Mouse (Mus musculus) adrenal gland, postnatal 4 days (tissue): ENCODE measurements around the gene Ubtf. TPM values are rescaled to one million over a fixed set of nuclear protein-coding genes. Genes with fewer than 3 reads are reported as not detected.

ENCODE experiments used
- DNase-seq, 2 experiments: peaks; one replicate each; pipeline ENCODE4 v3.0.0; 2021 to 2022; ENCODE audit warnings: low spot score in 2 of 2, mixed read lengths in 2 of 2
- total RNA-seq, 2 experiments: library from RNA; stranded (reverse); gene quantifications; 2 replicates each; pipeline ENCODE4 v1.2.3; 2021

Ubtf gene
- total RNA-seq, 2 experiments from 2014 or later = 136 to 152 TPM

DNA sequence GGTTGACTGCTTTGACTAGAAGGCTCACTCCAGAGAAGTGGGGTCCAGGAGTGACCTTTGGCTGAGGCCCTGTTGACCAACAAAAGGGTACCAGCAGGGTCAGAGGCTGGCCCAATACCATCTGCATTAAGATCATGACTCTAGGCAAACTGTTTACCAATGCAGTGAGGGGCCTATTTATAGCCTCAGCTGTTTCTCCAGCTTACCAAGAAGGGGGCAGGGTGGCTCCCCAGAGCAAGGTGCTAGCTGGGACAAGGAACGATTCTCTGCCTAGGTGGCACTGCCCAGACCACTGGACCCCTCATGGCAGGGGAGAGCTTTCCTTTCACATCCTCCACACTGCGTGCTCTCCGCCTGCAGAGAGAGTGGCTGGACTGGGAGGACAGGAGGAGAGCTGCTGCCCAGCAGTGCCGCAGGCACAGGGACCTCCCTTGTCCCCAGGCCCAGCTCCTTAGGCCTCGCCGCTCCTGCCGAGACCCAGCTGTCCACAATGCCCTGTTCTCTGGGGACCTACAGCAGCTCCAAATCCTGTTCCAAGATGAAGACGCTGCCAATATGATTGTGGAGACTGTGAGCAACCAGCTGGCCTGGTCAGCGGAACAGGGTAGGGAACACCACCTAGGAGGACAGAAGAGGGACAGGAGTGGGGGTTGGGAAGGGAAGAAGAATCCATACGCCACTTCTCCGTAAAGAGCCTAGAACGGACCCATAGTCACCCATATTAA lies 50.9 kb downstream of the Ubtf start, which contains the start of gene Asb16:
Asb16 (plus strand) TSS at position 224 of the 725 bp plus-strand sequence.
- no peak for DNase-seq

- DNase-seq = peak in 1 of 2 experiments; percentile 51
Measured at GRCm38 (mm10) chr11:102267480-102267879, 52.1 kb downstream of the Ubtf start.

GRCm38 (mm10) chr11:102266631-102267355 lies 52.7 kb downstream of the Ubtf start:
- DNase-seq = no peak

GRCm38 (mm10) chr11:102265816-102266215 lies 53.7 kb downstream of the Ubtf start:
- no peak for DNase-seq

DNA sequence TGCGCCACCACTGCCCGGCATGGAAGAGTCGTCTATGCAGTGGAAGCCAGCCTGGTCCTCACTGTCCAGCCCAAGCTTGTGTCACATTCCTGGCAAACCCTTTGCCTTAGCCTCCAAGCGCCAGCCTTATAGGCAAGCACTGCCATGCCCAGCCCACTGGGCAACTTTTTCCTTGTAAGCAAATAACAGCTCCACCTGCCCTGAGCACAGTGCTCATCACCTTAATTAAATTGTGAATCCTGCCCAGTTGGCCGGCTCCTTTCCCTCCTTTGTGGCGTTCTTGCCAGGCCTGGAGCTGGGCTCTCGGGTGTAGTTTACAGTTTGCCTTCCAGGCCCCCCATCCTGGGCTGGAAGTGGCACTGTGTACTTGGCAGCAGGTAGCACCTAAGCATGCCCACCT lies 56.3 kb downstream of the Ubtf start:
- DNase-seq = no peak

- DNase-seq = no peak
Measured at GRCm38 (mm10) chr11:102258521-102258920, 61.0 kb downstream of the Ubtf start.

DNA sequence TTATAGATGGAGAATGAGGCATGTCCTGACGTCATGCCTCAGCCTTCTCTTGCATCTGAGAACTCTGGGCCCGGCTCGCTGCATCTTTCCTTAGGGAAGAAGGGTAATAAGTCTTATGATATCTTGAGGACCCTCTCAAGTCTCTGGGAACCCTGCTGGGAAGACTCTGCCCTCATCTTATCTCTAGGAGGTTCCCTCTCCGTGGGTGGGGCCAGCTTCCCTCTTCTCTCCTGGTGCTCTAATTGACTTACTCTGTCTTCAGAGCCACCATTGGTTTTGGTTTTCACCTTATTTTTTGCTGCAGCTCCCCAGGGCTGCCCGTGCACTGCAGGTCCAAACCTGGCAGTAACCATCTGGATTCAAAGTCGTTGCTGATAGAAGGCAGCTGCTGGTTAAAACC lies 61.4 kb downstream of the Ubtf start:
- no peak for DNase-seq

DNA sequence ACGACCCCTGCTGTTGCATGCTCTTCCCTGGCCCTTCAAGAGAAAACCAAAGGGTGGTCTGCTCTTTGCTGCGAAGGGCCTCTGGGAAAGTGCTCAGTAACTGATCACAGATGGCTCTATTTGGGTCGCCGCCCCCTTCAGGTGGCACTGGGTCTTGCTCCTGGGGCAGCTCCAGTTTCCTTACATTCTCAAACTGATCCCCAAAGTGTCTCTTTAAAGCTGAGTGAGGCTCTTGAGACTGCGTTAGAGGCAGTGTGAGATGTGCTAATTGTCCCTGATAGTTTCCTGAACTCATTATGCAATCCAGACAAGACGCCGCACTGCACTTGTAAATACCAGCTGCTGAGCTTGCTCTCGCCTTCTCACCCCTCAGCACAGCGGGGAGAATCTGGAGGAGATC lies 62.0 kb downstream of the Ubtf start:
- DNase-seq = no peak

Other genes starting within 250 kb of the Ubtf start
- 10 to 100 TPM in 1 of 2 experiments, 1 to 10 TPM in 1; 8.8 to 11.5 TPM for gene Mpp2, start 231.2 kb downstream of the Ubtf start, total RNA-seq
- gene Ppy, start 218.4 kb downstream of the Ubtf start, total RNA-seq = 1 to 10 TPM in 1 of 2 experiments, not detected in 1; 7.4 TPM
- gene Pyy, start 211.9 kb downstream of the Ubtf start, total RNA-seq = 10 to 100 TPM in 1 of 2 experiments, not detected in 1; 25.9 TPM
- gene Nags, start 174.2 kb downstream of the Ubtf start, total RNA-seq = 1 to 10 TPM; 1.3 to 3.1 TPM
- gene Tmem101, start 163.3 kb downstream of the Ubtf start, total RNA-seq = 10 to 100 TPM; 21.8 to 22.5 TPM
- gene Lsm12, start 134.4 kb downstream of the Ubtf start, total RNA-seq = 10 to 100 TPM; 83.5 to 83.6 TPM
- 10 to 100 TPM; 86.3 to 93.3 TPM for gene G6pc3, start 130.1 kb downstream of the Ubtf start, total RNA-seq
- gene Hdac5, start 89.6 kb downstream of the Ubtf start, total RNA-seq = 100 to 1,000 TPM; 123 to 125 TPM
- gene BC030867, start 70.9 kb downstream of the Ubtf start, total RNA-seq = 1 to 10 TPM; 4.8 to 6.0 TPM
- gene Asb16, start 51.0 kb downstream of the Ubtf start, total RNA-seq = under 1 TPM; 0.53 to 0.79 TPM
- 10 to 100 TPM; 56.5 to 58.3 TPM for gene Tmub2, start 34.8 kb downstream of the Ubtf start, total RNA-seq
- gene Atxn7l3, start 23.1 kb downstream of the Ubtf start, total RNA-seq = 10 to 100 TPM; 58.3 to 58.7 TPM
- gene Slc4a1, start 46.5 kb upstream of the Ubtf start, total RNA-seq = 100 to 1,000 TPM in 1 of 2 experiments, 10 to 100 TPM in 1; 75.5 to 140 TPM
- gene Rundc3a, start 73.7 kb upstream of the Ubtf start, total RNA-seq = 10 to 100 TPM; 59.3 to 61.2 TPM
- gene Slc25a39, start 88.2 kb upstream of the Ubtf start, total RNA-seq = 100 to 1,000 TPM; 254 to 261 TPM
- 100 to 1,000 TPM; 170 to 175 TPM for gene Grn, start 110.6 kb upstream of the Ubtf start, total RNA-seq
- gene Fam171a2, start 127.9 kb upstream of the Ubtf start, total RNA-seq = 10 to 100 TPM; 22.5 to 22.9 TPM
- 1 to 10 TPM; 6.1 to 8.4 TPM for gene Itga2b, start 150.4 kb upstream of the Ubtf start, total RNA-seq
- gene Gpatch8, start 236.7 kb upstream of the Ubtf start, total RNA-seq = 10 to 100 TPM; 41.5 to 45.8 TPM